Mouse (Mus musculus): ENCODE results near the gene Cnn1. TPM values are rescaled to one million over a fixed set of nuclear protein-coding genes. Genes with fewer than 3 reads are reported as not detected.
A peak's percentile ranks its signal among the peaks of the same experiment; 100 is the strongest.

Cnn1 gene
- polyA plus RNA-seq, 2 experiments, result 0.09 to 0.17 TPM

DNA sequence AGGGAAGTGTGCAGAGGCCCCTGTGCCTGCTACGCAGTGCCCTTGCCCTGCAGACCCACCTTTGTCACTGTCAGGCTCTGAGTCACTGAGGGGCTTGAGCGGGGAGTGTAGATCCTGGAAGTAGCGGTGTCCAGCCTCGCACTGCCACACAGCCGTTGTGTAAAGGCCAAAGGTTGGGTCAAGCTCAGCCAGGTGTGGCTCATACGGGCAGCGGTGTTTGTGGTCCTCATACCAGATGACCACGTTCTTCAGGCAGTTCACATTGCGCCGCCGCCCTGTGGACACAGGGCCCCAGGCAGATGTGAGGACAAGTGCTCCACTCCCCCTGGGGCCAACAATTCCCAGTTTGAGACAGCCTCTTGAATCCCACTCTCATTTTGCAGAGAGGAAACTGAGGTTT, 33.4 kb upstream of the Cnn1 start:
- no peak overlapping the region for H3K9ac ChIP-seq (replicated peaks)
- peaks cover 9% of the 10 kb centered on the region for H3K36me3 ChIP-seq (replicated peaks; ENCODE audit: control insufficient read depth, insufficient read depth, low read depth)
- DNase-seq (ENCODE audit: low read depth in 3 of 3, low spot score in 3 of 3) (no peak), ATAC-seq (ENCODE audit: insufficient read depth) (no peak)
- no peak overlapping the region for H3K4me2 ChIP-seq (ENCODE audit: low read depth)
- no peaks in the 10 kb centered on the region for H3K9me3 ChIP-seq (ENCODE audit: control insufficient read depth, low read length)
- peaks cover 0 to 6% of the 10 kb centered on the region in 2 experiments; a peak in 2 of 4 replicates for H3K4me1 ChIP-seq (replicated peaks; ENCODE audit: control insufficient read depth in 2 of 2, insufficient read depth in 2 of 2, low read length in 1 of 2)
- H3K27ac ChIP-seq, result no peak overlapping the region
- TF ChIP-seq CTCF (IDR thresholded peaks at IDR 0.05; ENCODE audit: low read depth) (no peak), EP300 (IDR thresholded peaks at IDR 0.05; ENCODE audit: low read depth) (no peak)
- H3K4me3 ChIP-seq (ENCODE audit: insufficient read depth in 1 of 2, low read depth in 2 of 2, low read length in 2 of 2), result no peak overlapping the region
- no peaks in the 10 kb centered on the region for H3K27me3 ChIP-seq (ENCODE audit: control insufficient read depth, insufficient read depth, low read length)
- WGBS (ENCODE audit: insufficient replicate concordance), result 85% methylated on average over 11 of the region's 11 CpGs

DNA sequence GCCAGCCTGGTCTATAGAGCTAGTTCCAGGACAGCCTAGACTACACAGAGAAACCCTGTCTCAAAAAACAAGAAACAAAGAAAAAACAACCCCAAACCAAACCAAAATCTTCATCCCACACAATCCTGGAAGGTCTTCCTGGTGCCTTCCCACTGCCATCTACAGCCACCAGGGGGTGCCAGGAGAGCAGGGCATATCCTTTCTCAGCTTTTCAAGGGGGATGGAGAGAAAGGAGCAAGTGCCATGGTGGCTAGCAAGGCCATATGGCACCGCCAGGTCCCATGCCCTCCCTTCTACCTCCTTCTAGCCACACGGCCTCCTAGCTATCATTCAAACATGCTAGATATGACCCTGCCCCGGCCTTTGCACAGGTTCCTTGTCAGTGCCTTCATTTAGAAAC, 32.6 kb upstream of the Cnn1 start:
- peaks cover 0 to 6% of the 10 kb centered on the region in 2 experiments; a peak in 2 of 4 replicates for H3K4me1 ChIP-seq (replicated peaks; ENCODE audit: control insufficient read depth in 2 of 2, insufficient read depth in 2 of 2, low read length in 1 of 2)
- H3K4me2 ChIP-seq (ENCODE audit: low read depth), result no peak overlapping the region
- DNase-seq (ENCODE audit: low read depth in 3 of 3, low spot score in 3 of 3) (peak in 1 of 3 experiments; percentile 32), ATAC-seq (ENCODE audit: insufficient read depth) (no peak)
- no peaks in the 10 kb centered on the region for H3K27me3 ChIP-seq (ENCODE audit: control insufficient read depth, insufficient read depth, low read length)
- WGBS (ENCODE audit: insufficient replicate concordance), result 57% methylated on average over 3 of the region's 3 CpGs
- H3K4me3 ChIP-seq (ENCODE audit: insufficient read depth in 1 of 2, low read depth in 2 of 2, low read length in 2 of 2), result no peak overlapping the region
- H3K27ac ChIP-seq, result no peak overlapping the region
- TF ChIP-seq CTCF (IDR thresholded peaks at IDR 0.05; ENCODE audit: low read depth) (peak; percentile 96), EP300 (IDR thresholded peaks at IDR 0.05; ENCODE audit: low read depth) (no peak)
- H3K9ac ChIP-seq (replicated peaks), result no peak overlapping the region
- no peaks in the 10 kb centered on the region for H3K9me3 ChIP-seq (ENCODE audit: control insufficient read depth, low read length)
- peaks cover 9% of the 10 kb centered on the region for H3K36me3 ChIP-seq (replicated peaks; ENCODE audit: control insufficient read depth, insufficient read depth, low read depth)

DNA sequence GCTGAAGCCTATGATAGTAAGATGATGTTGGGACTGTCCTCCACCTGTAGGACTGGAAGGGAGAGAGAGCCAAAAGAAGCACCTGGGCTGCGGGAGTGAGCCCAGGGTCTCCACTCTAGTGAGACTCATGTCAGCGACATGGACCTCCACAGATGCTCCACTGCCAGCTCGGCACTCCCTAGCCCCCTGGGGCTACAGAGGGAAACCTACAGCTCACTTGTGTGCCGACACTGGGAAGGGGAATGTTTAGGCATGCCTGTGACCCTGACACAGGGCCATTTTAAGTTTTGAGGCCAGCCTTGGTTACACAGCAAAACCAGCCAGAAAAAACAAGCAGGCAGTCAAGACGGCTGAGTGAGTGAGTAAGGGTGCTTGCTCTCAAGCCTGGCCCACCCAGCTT, 31.8 kb upstream of the Cnn1 start:
- TF ChIP-seq CTCF (IDR thresholded peaks at IDR 0.05; ENCODE audit: low read depth), result no peak
- TF ChIP-seq EP300 (IDR thresholded peaks at IDR 0.05; ENCODE audit: low read depth), result no peak
- ATAC-seq (ENCODE audit: insufficient read depth), result no peak
- DNase-seq (ENCODE audit: low read depth in 3 of 3, low spot score in 3 of 3), result no peak
- Histone ChIP-seq H3K9me3 (ENCODE audit: control insufficient read depth, low read length) (no peaks in the 10 kb centered on the region), H3K27ac (no peak overlapping the region), H3K4me3 (ENCODE audit: insufficient read depth in 1 of 2, low read depth in 2 of 2, low read length in 2 of 2) (no peak overlapping the region), H3K36me3 (replicated peaks; ENCODE audit: control insufficient read depth, insufficient read depth, low read depth) (peaks cover 9% of the 10 kb centered on the region), H3K27me3 (ENCODE audit: control insufficient read depth, insufficient read depth, low read length) (no peaks in the 10 kb centered on the region), H3K4me1 (replicated peaks; ENCODE audit: control insufficient read depth in 2 of 2, insufficient read depth in 2 of 2, low read length in 1 of 2) (peaks cover 0 to 6% of the 10 kb centered on the region in 2 experiments; a peak in 2 of 4 replicates), H3K9ac (replicated peaks) (no peak overlapping the region), H3K4me2 (ENCODE audit: low read depth) (no peak overlapping the region)
- WGBS (ENCODE audit: insufficient replicate concordance), result 79% methylated on average over 5 of the region's 5 CpGs

DNA sequence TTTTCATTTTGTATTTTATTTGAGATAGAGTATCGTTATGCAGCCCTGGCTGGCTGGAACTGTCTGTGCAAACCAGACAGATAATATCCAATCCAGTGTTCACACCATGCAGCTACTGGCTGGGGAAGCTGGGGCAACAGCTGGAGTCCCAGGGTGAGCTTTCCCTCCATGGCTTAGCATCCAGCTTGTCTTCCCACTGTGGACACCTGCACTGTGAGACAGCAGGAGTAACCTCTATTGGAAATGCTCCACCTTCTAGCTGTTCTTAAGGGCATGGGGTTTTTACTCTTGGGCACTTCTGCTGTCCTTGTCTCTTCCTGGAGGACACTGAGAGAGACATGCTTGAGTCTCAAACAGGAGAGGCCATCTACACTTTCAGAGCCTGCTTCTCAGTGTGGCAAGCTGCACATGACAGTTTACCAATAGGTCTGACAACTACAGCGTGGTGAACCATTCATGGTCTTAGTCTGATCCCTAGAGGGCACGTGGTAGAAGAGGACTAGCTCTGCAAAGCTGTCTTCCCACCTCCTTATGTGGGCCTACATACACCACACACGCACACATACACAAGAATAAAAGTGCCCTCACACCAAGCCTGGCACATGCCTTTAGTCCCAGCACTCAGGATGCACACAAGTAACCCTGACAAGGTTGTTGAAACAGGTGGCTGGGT, 29.0 kb upstream of the Cnn1 start:
- H3K27ac ChIP-seq, result no peak overlapping the region
- no peaks in the 10 kb centered on the region for H3K27me3 ChIP-seq (ENCODE audit: control insufficient read depth, insufficient read depth, low read length)
- no peak overlapping the region for H3K9ac ChIP-seq (replicated peaks)
- no peak for ATAC-seq (ENCODE audit: insufficient read depth)
- H3K4me1 ChIP-seq (replicated peaks; ENCODE audit: control insufficient read depth in 2 of 2, insufficient read depth in 2 of 2, low read length in 1 of 2), result peaks cover 0 to 6% of the 10 kb centered on the region in 2 experiments; a peak in 2 of 4 replicates
- DNase-seq (ENCODE audit: low read depth in 3 of 3, low spot score in 3 of 3), result no peak
- H3K4me3 ChIP-seq (ENCODE audit: insufficient read depth in 1 of 2, low read depth in 2 of 2, low read length in 2 of 2), result peak overlapping the region; percentile 57 to 75
- peak overlapping the region; percentile 73 for H3K4me2 ChIP-seq (ENCODE audit: low read depth)
- WGBS (ENCODE audit: insufficient replicate concordance), result 64% methylated on average over 4 of the region's 4 CpGs
- TF ChIP-seq EP300 (IDR thresholded peaks at IDR 0.05; ENCODE audit: low read depth) (no peak), CTCF (IDR thresholded peaks at IDR 0.05; ENCODE audit: low read depth) (no peak)
- H3K9me3 ChIP-seq (ENCODE audit: control insufficient read depth, low read length), result no peaks in the 10 kb centered on the region
- no peaks in the 10 kb centered on the region; the same call in 1 of the 2 replicates for H3K36me3 ChIP-seq (replicated peaks; ENCODE audit: control insufficient read depth, insufficient read depth, low read depth)

DNA sequence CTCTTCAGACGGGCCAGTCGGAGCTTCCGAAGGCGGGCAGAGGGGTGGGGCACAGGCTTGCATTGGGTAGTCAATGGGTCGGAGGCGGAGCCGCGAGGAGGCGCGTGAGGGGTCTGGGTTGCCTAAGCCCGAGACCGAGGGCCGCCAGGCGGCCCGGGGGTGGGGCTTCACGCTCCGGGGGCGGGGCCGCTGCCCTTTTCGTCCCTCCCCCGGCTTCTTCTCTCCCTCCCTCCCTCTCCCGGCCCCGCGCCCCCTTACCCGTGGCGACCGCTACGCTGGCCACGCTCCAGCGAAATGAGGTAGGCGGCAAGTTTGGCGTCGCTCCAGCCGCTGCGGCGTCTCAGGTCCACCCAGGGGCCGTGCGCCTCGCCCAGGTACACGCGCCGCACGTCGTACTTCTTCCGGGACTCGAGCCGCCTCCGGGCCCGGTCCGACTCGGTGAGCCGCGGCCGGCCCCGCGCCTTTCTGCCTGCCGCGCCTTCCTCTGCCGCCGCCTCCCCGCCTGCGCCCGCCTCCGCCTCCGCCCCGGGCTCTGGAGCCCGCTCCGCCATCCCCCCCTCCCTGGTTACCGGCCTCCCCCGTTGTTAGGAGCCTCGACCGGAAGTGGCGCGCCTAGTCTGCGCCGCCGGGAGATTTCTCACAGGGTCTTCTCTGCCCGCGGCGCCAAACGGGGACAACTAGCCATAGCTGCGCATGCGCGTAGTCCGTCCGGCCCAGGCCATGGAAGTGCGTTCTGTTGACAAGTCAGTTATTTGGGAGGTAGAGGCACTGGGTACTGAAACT, 28.0 kb upstream of the Cnn1 start, which contains the start of the genes Gm49318 and Zfp653:
Gene Gm49318 (minus strand): TSS at position 469 of the 783 bp plus-strand sequence.
Gene Zfp653 (minus strand): TSS at position 586 of the 783 bp plus-strand sequence.
- Histone ChIP-seq H3K4me1 (replicated peaks; ENCODE audit: control insufficient read depth in 2 of 2, insufficient read depth in 2 of 2, low read length in 1 of 2) (peaks cover 0 to 6% of the 10 kb centered on the region in 2 experiments; a peak in 2 of 4 replicates), H3K36me3 (replicated peaks; ENCODE audit: control insufficient read depth, insufficient read depth, low read depth) (no peaks in the 10 kb centered on the region; the same call in 1 of the 2 replicates), H3K4me3 (ENCODE audit: insufficient read depth in 1 of 2, low read depth in 2 of 2, low read length in 2 of 2) (peak within 1 kb of the TSS; percentile 75 to 87), H3K27me3 (ENCODE audit: control insufficient read depth, insufficient read depth, low read length) (no peaks in the 10 kb centered on the region), H3K9ac (replicated peaks) (peak within 1 kb of the TSS; percentile 75), H3K4me2 (ENCODE audit: low read depth) (peak within 1 kb of the TSS; percentile 73), H3K27ac (peak within 1 kb of the TSS; percentile 69), H3K9me3 (ENCODE audit: control insufficient read depth, low read length) (no peaks in the 10 kb centered on the region)
- peak; percentile 90 to 91 (median 90) for DNase-seq (ENCODE audit: low read depth in 3 of 3, low spot score in 3 of 3)
- 1% methylated on average over 74 of the region's 87 CpGs for WGBS (ENCODE audit: insufficient replicate concordance)
- ATAC-seq (ENCODE audit: insufficient read depth), result peak; percentile 94
- TF ChIP-seq EP300 (IDR thresholded peaks at IDR 0.05; ENCODE audit: low read depth) (peak; percentile 36), CTCF (IDR thresholded peaks at IDR 0.05; ENCODE audit: low read depth) (peak; percentile 28; the same call in 1 of the 2 replicates)
